Mouse (Mus musculus) heart, adult 2 months (tissue): Measurements from ENCODE around the gene Ccdc88b.

Experiments
- CTCF ChIP-seq: fragments of 200-600 bp; IDR thresholded peaks from 2 replicates; pipeline ENCODE4 v1.8.1; 2022; ENCODE audit warnings: antibody characterized with exemption, mild to moderate bottlenecking, moderate library complexity
- POLR2A ChIP-seq: fragments of 200-500 bp; IDR thresholded peaks from 2 replicates; pipeline ENCODE4 v1.6.1; 2011; ENCODE audit warnings: mild to moderate bottlenecking, low read depth, low read length, control low read depth; ENCODE audit not compliant: insufficient read depth

DNA sequence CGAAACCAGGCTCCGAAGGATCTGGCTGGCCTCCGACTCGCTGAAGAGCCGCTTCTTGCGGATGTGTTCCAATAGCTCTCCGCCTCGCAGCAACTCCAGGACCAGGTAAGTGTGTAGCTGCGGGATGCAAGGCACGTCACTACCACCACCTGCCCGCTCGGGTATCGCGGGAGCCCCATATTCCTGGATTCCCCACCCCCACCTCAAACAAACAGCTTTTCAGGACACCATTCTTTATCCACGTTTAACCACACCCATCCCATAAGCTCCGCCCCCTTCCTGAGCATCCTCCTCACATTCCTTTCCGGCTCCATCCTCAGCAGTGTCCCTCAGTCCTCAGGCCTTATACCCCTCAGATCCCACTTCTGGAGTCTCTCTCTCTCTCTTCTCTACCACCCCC, 26.7 kb downstream of the Ccdc88b start:
- TF ChIP-seq CTCF, result no peak
- TF ChIP-seq POLR2A, result no peak
